Mouse (Mus musculus) adrenal gland, postnatal 36 days (tissue): ENCODE results near the gene Ajap1. TPM values are rescaled to one million over a fixed set of nuclear protein-coding genes. Genes with fewer than 3 reads are reported as not detected.
A peak's percentile ranks its signal among the peaks of the same experiment; 100 is the strongest.

Source experiments
- DNase-seq, 2 experiments: peaks; one replicate each; pipeline ENCODE4 v3.0.0; 2021; ENCODE audit warnings: mixed read lengths in 1 of 2
- total RNA-seq, 2 experiments: library from RNA; stranded (reverse); gene quantifications; 2 replicates each; pipeline ENCODE4 v1.2.3; 2021

The Ajap1 gene
- total RNA-seq, 2 experiments from 2014 or later: 1.2 to 9.5 TPM

DNA sequence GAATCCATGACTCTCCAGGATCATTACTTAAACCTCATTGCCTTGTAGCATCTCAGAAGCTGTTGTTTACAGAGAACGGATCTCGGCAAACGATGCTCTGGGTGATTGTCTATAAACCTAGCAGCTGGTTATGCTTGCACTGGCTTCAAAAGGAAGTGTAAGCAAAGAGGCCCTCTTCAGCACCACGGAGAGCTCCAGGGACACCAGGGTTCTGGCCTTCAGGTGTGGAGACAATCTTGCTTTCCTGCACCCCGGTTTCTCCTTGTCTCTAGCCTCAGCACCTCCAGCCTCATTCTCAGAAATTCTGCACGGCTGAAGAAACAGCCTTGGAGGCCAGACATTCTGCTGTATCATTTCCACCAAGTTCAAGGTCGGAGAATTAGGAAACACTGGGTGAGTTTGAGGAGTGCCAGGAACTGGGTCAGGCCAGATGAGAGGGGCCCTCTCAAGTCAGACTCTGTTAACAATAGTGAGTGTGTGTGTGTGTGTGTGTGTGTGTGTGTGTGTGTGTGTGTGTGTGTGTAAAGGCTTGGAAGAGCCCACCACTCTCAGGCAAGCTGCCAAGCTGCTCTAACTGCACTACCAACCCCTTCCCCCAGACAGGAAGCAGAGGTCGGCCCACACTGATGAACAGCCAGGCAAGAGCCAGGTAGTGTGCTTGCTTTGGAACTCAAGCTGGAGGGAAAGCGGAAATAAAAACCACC, 124.9 kb downstream of the Ajap1 start:
- DNase-seq: peak; percentile 57 to 69

DNA sequence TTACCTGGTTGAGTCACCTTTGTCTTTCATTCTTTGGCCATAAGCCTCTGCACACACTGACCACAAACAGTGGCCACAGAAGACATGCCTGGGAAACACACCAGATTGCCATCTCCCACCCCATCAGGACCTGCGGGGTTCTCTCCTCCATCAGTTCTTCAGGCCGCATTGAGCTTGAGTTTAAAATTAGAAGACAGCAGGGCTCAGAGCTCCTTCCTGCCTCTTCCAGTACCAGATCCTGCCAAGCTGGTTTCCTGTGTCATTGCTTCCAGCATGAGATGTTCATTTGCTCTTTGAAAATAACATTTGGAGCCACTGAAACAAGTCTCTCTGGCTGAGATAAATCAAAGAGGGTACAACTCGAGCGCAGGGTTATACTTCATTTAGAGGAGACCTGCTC, 126.4 kb downstream of the Ajap1 start:
- DNase-seq: no peak

DNA sequence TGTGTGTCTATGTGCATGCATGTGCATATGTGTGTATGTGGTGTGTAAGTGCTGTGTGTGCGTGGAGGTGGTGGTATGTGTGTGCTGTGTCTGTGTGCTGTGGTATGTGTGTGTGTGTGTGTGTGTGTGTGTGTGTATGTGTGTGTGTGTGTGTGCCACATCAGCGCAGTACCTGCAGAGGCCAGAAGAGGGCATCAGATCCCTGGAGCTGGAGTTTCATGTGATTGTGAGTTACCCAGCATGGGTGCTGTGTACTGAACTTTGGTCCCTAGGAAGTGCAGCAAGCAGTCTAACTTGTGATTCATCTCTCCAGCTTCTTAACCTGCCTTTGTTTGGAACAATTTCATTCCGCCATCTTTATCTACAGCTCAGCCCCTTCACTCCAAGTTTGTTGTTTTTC, 137.6 kb downstream of the Ajap1 start:
- no peak for DNase-seq

DNA sequence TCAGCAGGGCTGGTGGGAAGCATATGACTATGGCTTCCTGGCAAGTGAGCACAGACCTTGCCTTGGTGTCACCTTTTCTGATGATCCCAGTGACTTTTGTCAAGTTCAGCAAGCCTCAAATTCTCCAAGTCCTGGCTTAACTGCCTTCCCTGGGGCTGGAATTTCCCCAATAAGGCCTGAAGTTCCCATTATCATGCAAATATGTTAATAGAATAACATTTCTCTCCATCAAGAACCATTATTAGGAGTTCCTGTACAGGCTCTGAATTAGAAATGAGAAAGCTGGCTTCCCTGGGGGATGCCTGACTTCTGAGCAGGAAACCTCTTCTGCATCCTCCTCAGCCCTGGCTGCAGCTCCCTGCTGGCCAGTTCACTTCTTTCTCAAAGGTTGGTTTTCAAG, 141.7 kb downstream of the Ajap1 start:
- DNase-seq: no peak

DNA sequence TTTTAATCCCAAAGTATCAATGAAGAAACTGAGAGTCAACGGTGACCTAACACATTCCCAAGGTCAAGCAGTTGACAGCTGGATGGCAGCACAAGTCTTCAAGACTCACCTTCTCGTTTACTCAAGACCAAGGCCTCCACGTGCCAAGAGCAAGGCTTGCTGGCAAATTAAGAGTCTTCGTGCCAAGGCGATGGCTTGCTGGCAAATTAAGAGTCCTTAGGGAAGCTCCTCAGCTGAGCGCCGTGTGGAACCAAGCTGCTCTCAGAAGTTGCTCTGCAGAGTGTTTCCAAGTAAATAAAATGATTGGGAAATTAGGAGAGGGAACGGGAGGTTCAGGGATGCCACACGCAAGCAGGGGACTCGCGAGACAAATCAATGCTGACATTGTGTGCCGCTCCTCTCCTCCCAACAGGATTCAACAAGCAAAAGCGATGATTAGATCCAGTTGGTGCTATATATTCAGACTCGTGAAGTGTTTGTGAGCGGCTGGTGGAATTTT, 147.3 kb downstream of the Ajap1 start:
- no peak for DNase-seq

DNA sequence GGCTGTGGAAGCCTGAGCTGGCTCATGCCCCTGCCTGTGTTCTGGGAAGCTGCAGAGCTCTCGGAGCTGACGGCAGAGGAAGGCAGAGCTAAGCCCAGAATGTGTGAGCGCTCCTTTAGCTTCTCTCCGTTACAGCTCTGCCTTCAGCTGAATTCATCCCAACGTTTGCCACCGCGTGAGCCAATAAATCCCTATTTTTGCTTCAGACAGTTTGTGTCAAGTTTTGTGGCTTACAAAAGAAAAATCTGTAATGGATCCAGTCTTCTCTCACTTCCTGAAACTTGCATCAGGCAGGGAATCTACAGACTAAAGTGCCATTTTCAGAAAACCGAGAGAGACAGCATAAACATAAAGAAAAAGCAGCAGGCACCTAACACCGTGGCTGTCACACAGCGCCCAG, 154.8 kb downstream of the Ajap1 start:
- no peak for DNase-seq
